Mouse (Mus musculus): ENCODE results near the gene Peli2.

- no peak for TF ChIP-seq HCFC1 (IDR thresholded peaks at IDR 0.05; ENCODE audit: borderline replicate concordance, insufficient read depth, low read length)
- TF ChIP-seq ZC3H11A (IDR thresholded peaks at IDR 0.05; ENCODE audit: borderline replicate concordance, low read depth, low read length): no peak
- no peak for TF ChIP-seq MAFK (IDR thresholded peaks at IDR 0.05; ENCODE audit: insufficient read depth, low read depth, low read length)
Observed at GRCm38 (mm10) chr14:48196804-48197203, 76.2 kb downstream of the Peli2 start.

All from ES-E14 (cell line).